Mouse (Mus musculus) frontal cortex, postnatal 10 days (tissue): Measurements from ENCODE around the gene Mcoln2.

Experiments used
- DNase-seq, 2 experiments: peaks; one replicate each; pipeline ENCODE4 v3.0.0; 2022; ENCODE audit warnings: low spot score in 2 of 2, mixed read lengths in 1 of 2

The Mcoln2 gene

DNA sequence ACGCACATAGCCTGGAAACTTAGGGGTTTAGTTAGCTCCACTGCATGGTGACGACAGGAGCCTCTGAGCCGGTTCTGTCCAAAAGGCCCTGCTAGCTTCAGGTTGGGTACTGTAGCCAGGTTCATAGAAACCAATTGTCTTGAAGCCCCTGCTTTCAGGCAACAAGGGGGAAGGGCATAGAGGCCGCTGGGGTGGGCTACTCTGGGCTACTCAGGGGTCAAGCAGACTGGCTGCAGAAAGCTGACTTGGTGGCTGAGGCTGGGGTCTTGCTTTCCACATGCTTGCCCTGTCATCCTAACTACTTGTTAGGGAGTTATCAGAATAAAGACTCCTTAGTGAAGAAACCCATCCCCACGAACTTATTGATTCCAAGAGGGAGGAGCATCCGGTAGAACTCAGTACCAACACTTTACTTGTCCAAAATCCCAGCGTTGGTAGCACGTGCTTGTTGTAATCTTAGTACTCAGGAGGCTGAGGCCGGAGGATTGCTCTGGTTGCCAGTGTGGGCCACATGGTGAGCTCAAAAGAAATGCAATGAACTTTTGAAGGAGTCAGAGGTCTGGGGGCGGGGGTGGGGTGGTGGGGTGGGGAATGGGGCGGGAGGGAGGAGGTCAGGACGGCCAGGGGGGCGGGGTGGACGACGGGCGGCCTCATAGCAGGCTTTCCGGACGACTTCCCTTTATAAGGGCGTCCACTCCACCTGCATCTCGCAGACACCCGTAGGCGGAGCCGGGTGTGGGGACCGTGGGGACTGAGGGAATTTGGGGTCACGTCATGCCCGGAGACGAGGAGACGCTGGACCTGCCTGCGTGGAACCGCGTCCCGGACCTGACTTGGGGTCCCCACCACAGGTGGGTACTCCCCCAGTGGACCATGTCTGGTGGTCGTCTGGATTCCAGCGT lies at the start of gene Mcoln2:
TSS of gene Mcoln2 (plus strand) at position 678 of the 902 bp plus-strand sequence.
- DNase-seq: no peak

GRCm38 (mm10) chr3:146099925-146100324 lies 49.7 kb upstream of the Mcoln2 start:
- DNase-seq: no peak

GRCm38 (mm10) chr3:146102049-146102448 lies 47.6 kb upstream of the Mcoln2 start:
- no peak for DNase-seq

GRCm38 (mm10) chr3:146107116-146107849 lies 42.4 kb upstream of the Mcoln2 start:
- DNase-seq: peak in 1 of 2 experiments; percentile 16

DNA sequence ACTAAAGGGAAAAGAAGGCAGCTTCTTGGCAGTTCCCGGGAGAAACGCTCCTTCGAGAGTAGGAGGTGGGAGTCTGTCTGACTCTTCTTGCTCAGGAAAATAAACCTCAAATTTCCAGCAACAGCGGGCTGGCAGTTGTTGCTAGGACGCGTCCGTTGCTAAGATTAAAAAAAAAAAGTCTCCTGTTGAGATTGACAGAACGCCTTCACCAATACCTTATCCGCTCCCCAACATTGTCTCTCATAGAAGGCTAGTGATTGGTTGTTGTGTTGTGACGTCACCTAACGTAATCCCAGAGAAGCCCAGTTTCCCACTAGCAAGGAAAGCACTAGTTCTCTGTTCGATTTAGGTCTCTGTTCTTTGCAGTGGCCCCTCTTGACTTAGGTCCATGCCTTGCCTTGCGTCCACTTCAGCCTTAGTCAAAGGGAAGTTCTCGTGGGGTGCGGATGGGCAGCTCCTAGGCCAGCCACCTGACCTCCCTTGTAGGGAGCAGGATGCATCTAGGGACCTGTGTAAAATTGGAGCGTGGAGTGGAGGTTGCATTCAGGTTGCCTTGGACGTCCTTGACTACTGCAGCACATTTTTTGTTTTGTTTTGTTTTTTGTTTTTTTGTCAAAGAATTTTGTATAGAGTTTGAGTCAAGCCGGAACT lies 41.6 kb upstream of the Mcoln2 start, which contains the start of gene Wdr63:
TSS of gene Wdr63 (minus strand) at position 210 of the 651 bp plus-strand sequence.
- DNase-seq: peak; percentile 55 to 64

DNA sequence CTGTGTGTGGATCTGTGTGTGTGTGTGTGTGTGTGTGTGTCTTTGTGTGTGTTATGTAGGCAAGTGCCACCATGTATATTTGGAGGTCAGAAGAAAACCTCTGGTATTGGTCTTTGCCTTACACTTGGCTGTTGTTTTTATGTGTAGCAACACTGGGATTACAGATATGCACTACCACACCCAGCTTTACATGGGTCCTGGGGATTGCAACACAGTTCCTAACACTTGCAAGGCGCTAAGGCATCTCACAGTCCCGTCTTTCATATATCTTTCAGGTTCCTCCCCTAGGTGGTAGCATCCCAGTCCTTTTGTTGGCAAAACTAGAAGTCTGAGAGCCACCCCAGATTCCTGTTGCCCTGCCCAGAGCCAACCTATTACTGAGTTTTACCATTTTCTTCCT lies 40.7 kb upstream of the Mcoln2 start:
- DNase-seq: no peak

- DNase-seq: no peak
Observed at GRCm38 (mm10) chr3:146110358-146110757, 39.3 kb upstream of the Mcoln2 start.

DNA sequence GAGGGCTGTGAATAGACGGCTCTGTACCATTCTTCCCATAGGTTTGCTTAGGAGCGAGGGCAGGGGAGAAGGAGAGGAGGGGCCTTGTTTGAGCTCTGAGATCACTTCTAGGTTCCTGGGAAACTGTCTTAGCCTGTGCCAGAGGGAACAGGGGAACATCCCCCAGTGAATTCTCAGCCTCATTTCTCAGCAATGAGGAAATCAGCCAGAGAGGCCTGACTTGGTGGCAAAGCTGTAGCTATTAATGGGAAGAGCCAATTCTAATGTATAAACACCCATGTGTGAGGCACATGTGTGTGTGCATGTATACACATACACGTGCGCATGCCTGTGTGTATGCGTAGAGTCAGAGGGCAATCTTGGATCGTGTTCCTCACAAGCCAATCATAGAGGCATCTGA lies 38.7 kb upstream of the Mcoln2 start:
- no peak for DNase-seq

DNA sequence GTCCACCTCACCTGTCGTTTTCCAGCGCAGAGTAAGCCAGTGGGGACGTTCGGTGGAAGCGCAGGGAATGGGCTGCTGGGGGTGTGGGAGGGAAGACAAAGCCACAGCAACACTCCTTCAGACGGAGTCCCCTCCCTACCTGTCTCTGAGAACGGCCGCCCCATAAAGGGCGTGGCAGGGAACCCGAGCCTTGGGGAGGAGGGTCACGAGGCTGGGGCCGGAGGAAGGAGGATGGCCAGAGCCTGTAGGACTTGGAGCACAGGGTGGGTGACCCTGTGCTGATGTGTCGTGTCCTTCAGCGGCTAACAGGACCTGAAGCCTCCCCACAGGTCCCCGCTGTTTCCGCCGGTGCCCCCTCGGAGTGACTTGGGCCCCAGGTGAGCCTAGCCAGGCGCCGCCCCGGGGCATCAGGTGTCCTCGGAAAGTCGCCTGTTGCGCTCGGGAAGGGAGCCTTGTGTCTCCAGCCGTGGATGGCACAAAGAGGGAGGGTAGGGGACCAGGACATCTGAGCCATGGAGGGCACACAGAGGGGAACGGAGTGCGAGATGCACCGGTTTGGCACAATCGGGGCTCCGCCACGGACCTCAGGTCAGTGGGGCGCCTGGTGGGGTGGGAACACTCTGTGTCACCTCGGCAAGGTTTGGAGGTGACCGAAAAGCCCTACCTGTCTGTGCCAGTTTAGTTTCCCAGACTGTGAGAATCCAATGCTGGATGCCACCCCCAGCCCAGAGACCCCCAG lies 32.2 kb upstream of the Mcoln2 start, which contains the start of gene Mcoln3:
TSS of gene Mcoln3 (plus strand) at position 193 of the 739 bp plus-strand sequence.
- no peak for DNase-seq

GRCm38 (mm10) chr3:146117997-146118457 lies 31.6 kb upstream of the Mcoln2 start:
- no peak for DNase-seq

DNA sequence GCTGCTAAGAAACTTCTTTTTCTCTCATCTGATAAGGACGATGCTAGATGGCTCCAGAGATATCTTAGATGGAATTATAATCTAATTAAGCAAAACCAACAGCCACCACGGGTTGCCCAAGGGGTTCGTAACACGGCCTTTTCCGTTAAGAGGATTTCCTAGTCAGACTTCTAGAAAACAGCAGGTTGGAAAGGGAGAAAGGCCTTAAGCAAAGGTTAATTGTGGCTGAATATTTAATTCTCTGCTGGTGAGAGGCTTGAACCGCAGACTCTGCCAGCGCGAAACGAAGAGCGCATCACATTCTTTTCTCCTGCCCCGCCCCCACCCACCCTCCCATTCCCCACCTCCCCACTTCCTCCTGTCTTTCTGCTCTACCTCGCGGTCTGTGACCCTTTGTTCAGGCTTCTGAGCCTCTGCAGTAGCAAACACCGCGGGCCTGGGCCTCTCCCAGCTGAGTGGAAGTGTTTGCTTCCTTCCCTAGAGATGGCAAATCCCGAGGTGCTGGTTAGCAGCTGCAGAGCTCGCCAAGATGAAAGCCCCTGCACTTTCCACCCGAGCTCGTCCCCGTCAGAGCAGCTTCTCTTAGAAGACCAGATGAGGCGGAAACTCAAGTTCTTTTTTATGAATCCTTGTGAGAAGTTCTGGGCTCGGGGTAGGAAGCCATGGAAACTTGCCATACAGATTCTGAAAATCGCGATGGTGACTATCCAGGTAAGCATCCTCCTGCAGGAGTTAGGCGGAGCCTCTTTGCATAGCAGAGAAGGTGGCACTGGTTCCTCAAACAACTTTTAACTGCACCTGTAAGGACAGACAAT lies 28.1 kb upstream of the Mcoln2 start:
- DNase-seq: no peak

- DNase-seq: no peak
Observed at GRCm38 (mm10) chr3:146122125-146122420, 27.6 kb upstream of the Mcoln2 start.

- DNase-seq: no peak
Observed at GRCm38 (mm10) chr3:146122807-146123463, 26.7 kb upstream of the Mcoln2 start.

GRCm38 (mm10) chr3:146123464-146123825 lies 26.2 kb upstream of the Mcoln2 start:
- DNase-seq: no peak

DNA sequence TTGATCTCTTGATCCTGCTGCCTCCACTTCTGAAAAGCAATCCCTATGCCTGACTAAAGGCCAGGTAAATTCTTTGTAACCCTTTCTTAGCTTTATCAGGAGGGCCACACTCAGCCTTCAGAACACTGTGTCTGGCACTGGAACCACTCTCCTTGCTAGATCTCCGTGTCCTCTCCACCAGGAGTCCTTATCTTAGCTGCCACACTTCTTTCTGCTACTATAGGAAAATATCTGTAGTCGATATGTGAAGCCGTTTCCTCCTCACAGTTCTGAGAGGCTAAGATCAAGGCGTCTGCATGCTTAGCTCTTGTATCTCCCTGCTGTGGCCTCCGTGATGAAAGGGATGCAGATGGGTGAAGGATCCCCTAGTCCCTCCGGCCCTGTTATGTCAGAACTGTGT lies 22.4 kb upstream of the Mcoln2 start:
- DNase-seq: no peak

DNA sequence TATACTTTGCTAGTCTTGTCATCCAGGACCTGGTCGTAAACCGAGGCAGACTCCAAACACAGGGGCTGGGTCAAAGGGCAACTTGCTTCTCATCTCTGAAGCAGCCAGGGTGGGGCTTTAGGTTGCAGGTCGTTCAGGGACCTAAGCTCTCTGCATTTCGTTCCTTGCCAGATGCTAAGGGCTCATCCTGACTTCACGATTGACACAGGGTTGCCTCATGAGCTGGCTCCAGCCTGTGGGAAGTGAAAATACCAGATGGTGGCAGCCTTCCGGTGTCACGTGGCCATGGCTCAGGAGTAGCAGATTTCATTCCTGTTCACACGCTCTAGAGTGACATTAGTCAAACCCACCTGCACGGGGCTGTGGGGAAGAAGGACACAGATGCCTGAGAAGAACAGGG lies 14.8 kb upstream of the Mcoln2 start:
- DNase-seq: no peak

DNA sequence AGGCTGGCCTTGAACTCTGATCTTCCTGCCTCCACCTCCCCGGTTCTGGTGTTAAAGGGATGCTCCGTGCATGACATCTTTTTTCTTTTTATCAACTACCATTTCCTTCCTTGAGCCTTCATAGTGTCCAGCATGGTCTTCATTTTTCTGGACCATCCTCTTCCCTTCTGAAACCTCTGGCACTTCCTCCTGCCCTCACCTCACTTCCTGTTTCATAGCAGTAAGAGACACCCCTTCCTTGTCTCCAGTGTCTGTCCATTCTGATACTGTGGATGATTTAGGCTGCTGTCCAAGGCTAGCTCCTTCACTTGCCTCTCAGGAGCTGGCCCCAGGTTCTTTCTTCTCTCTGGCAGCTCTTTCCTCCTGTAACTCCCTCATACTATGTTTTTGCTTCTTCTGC lies 14.2 kb upstream of the Mcoln2 start:
- DNase-seq: no peak

GRCm38 (mm10) chr3:146136422-146136821 lies 13.2 kb upstream of the Mcoln2 start:
- DNase-seq: no peak

- DNase-seq: no peak
Observed at GRCm38 (mm10) chr3:146140276-146140675, 9.4 kb upstream of the Mcoln2 start.

- no peak for DNase-seq
Observed at GRCm38 (mm10) chr3:146142523-146142922, 7.1 kb upstream of the Mcoln2 start.
